Mouse (Mus musculus) forebrain, embryonic 15.5 days (tissue): ENCODE measurements around the gene Ttc36. TPM values are rescaled to one million over a fixed set of nuclear protein-coding genes. Genes with fewer than 3 reads are reported as not detected.

Experiments
- ATAC-seq: fragments of 200-750 bp; cut with Nextera tagmentation; replicated peaks from 2 replicates; pipeline ENCODE4 v1.8.0; 2017; ENCODE audit warnings: mild to moderate bottlenecking, moderate TSS enrichment, moderate library complexity
- H3K27ac ChIP-seq: fragments of 300-500 bp; sonication (generic); replicated peaks from 2 replicates; pipeline ENCODE4 v1.5.1; 2015; ENCODE audit warnings: mild to moderate bottlenecking, inconsistent platforms
- H3K27me3 ChIP-seq: fragments of 300-500 bp; sonication (generic); 2 replicates; pipeline ENCODE4 v1.6.1; 2015; ENCODE audit warnings: inconsistent platforms
- H3K36me3 ChIP-seq: fragments of 300-500 bp; sonication (generic); 2 replicates; pipeline ENCODE4 v1.6.1; 2015; ENCODE audit warnings: mild to moderate bottlenecking, inconsistent platforms
- H3K4me1 ChIP-seq: fragments of 300-500 bp; sonication (generic); 2 replicates; pipeline ENCODE4 v1.6.1; 2015; ENCODE audit warnings: inconsistent platforms
- H3K4me2 ChIP-seq: fragments of 300-500 bp; sonication (generic); replicated peaks from 2 replicates; pipeline ENCODE4 v1.6.1; 2015; ENCODE audit warnings: mild to moderate bottlenecking, inconsistent platforms
- H3K4me3 ChIP-seq: fragments of 300-500 bp; sonication (generic); 2 replicates; pipeline ENCODE4 v1.5.1; 2015; ENCODE audit warnings: mild to moderate bottlenecking, inconsistent platforms
- H3K9ac ChIP-seq: fragments of 300-500 bp; sonication (generic); replicated peaks from 2 replicates; pipeline ENCODE4 v1.6.1; 2015; ENCODE audit warnings: mild to moderate bottlenecking, inconsistent platforms
- H3K9me3 ChIP-seq: fragments of 300-500 bp; sonication (generic); 2 replicates; pipeline ENCODE4 v1.6.1; 2016; ENCODE audit warnings: inconsistent platforms
- WGBS: fragments of 180-500 bp; shearing (Covaris S2); methylation state at CpG from one replicate; pipeline ENCODE4 v1.1.7; 2015; ENCODE audit warnings: mixed read lengths; 5-methylcytosine and 5-hydroxymethylcytosine counted together
- polyA plus RNA-seq: library from polyadenylated mRNA; unstranded; fragments of >200 nt; fragmentation: Nextera tagmentation; extraction: Ambion mirVana; gene quantifications from 2 replicates; pipeline ENCODE4 v1.2.1, GENCODE M21; 2015

Gene Ttc36
- polyA plus RNA-seq, 1 experiment from 2014 or later, result not detected

- no peaks in the 10 kb centered on the region for H3K27me3 ChIP-seq
- ATAC-seq, result no peak
- H3K4me1 ChIP-seq, result no peaks in the 10 kb centered on the region
- peaks cover 82% of the 10 kb centered on the region for H3K36me3 ChIP-seq
- H3K4me3 ChIP-seq, result no peak overlapping the region
- no peak overlapping the region for H3K4me2 ChIP-seq
- H3K27ac ChIP-seq, result no peak overlapping the region
- 94% methylated on average over 10 of the region's 10 CpGs for WGBS
- H3K9ac ChIP-seq, result no peak overlapping the region
- H3K9me3 ChIP-seq, result no peaks in the 10 kb centered on the region
These were observed 4.9 kb upstream of the Ttc36 start for GRCm38 (mm10) chr9:44807778-44808177.

GRCm38 (mm10) chr9:44807141-44807540, 4.3 kb upstream of the Ttc36 start:
- Histone ChIP-seq H3K36me3 (peaks cover 76% of the 10 kb centered on the region), H3K27ac (no peak overlapping the region), H3K9ac (no peak overlapping the region), H3K4me2 (no peak overlapping the region), H3K27me3 (no peaks in the 10 kb centered on the region), H3K4me3 (no peak overlapping the region), H3K4me1 (no peaks in the 10 kb centered on the region), H3K9me3 (no peaks in the 10 kb centered on the region)
- WGBS, result 71% methylated on average over 5 of the region's 5 CpGs
- no peak for ATAC-seq

GRCm38 (mm10) chr9:44805536-44805935, 2.7 kb upstream of the Ttc36 start:
- 89% methylated on average over 5 of the region's 5 CpGs for WGBS
- Histone ChIP-seq H3K9ac (no peak overlapping the region), H3K36me3 (peaks cover 60% of the 10 kb centered on the region), H3K27ac (no peak overlapping the region), H3K9me3 (no peaks in the 10 kb centered on the region), H3K4me1 (no peaks in the 10 kb centered on the region), H3K4me3 (no peak overlapping the region), H3K4me2 (no peak overlapping the region), H3K27me3 (no peaks in the 10 kb centered on the region)
- ATAC-seq, result no peak

GRCm38 (mm10) chr9:44804678-44805077, 1.8 kb upstream of the Ttc36 start:
- peaks cover 6% of the 10 kb centered on the region for H3K4me1 ChIP-seq
- no peaks in the 10 kb centered on the region for H3K9me3 ChIP-seq
- no peak overlapping the region for H3K4me3 ChIP-seq
- H3K27me3 ChIP-seq, result no peaks in the 10 kb centered on the region
- ATAC-seq, result no peak
- no peak overlapping the region for H3K4me2 ChIP-seq
- 89% methylated on average over 10 of the region's 10 CpGs for WGBS
- peaks cover 51% of the 10 kb centered on the region for H3K36me3 ChIP-seq
- no peak overlapping the region for H3K27ac ChIP-seq
- no peak overlapping the region for H3K9ac ChIP-seq

GRCm38 (mm10) chr9:44801669-44802068, 1.2 kb downstream of the Ttc36 start:
- peaks cover 21% of the 10 kb centered on the region for H3K36me3 ChIP-seq
- H3K9me3 ChIP-seq, result no peaks in the 10 kb centered on the region
- H3K27me3 ChIP-seq, result no peaks in the 10 kb centered on the region
- H3K4me3 ChIP-seq, result no peak overlapping the region
- no peak overlapping the region for H3K9ac ChIP-seq
- no peak for ATAC-seq
- WGBS, result 82% methylated on average over 6 of the region's 6 CpGs
- H3K4me1 ChIP-seq, result peaks cover 20% of the 10 kb centered on the region
- no peak overlapping the region for H3K4me2 ChIP-seq
- H3K27ac ChIP-seq, result no peak overlapping the region

GRCm38 (mm10) chr9:44799958-44800324, 2.9 kb downstream of the Ttc36 start:
- peaks cover 7% of the 10 kb centered on the region for H3K36me3 ChIP-seq
- peaks cover 20% of the 10 kb centered on the region for H3K4me1 ChIP-seq
- H3K27ac ChIP-seq, result no peak overlapping the region
- H3K9me3 ChIP-seq, result no peaks in the 10 kb centered on the region
- H3K4me3 ChIP-seq, result peak overlapping the region; percentile 84
- no peaks in the 10 kb centered on the region for H3K27me3 ChIP-seq
- peak overlapping the region; percentile 60 for H3K9ac ChIP-seq
- peak overlapping the region; percentile 99 for H3K4me2 ChIP-seq
- 38% methylated on average over 9 of the region's 9 CpGs for WGBS
- ATAC-seq, result no peak

- H3K4me1 ChIP-seq, result peaks cover 20% of the 10 kb centered on the region
- no peaks in the 10 kb centered on the region for H3K27me3 ChIP-seq
- H3K9me3 ChIP-seq, result no peaks in the 10 kb centered on the region
- WGBS, result under 1% methylated on average over 75 of the region's 75 CpGs
- peak within 1 kb of the TSS; percentile 47 for H3K27ac ChIP-seq
- H3K9ac ChIP-seq, result peak within 1 kb of the TSS; percentile 60
- peak; percentile 97 for ATAC-seq
- H3K4me2 ChIP-seq, result peak within 1 kb of the TSS; percentile 99
- H3K4me3 ChIP-seq, result peak within 1 kb of the TSS; percentile 84
- 0 out of 2 replicates have a peak, but pooled peaks cover 3% of the 10 kb centered on the region for H3K36me3 ChIP-seq
These were observed 3.5 kb downstream of the Ttc36 start, which contains the start of gene Tmem25 for GRCm38 (mm10) chr9:44799102-44799957. TSS of gene Tmem25 (minus strand) at chr9:44799307.

- H3K9me3 ChIP-seq, result no peaks in the 10 kb centered on the region
- H3K4me2 ChIP-seq, result peak overlapping the region; percentile 99
- H3K27me3 ChIP-seq, result no peaks in the 10 kb centered on the region
- H3K36me3 ChIP-seq, result no peaks in the 10 kb centered on the region
- peak overlapping the region; percentile 84 for H3K4me3 ChIP-seq
- H3K27ac ChIP-seq, result no peak overlapping the region
- peak overlapping the region; percentile 60; the same call in 1 of the 2 replicates for H3K9ac ChIP-seq
- ATAC-seq, result no peak
- whole genome bisulfite sequencing, result 46% methylated on average over 7 of the region's 7 CpGs
- peaks cover 20% of the 10 kb centered on the region for H3K4me1 ChIP-seq
These were observed 4.6 kb downstream of the Ttc36 start for GRCm38 (mm10) chr9:44798298-44798697.

GRCm38 (mm10) chr9:44792842-44793241, 10.0 kb downstream of the Ttc36 start:
- no peak overlapping the region for H3K4me3 ChIP-seq
- H3K9ac ChIP-seq, result no peak overlapping the region
- peaks cover 49% of the 10 kb centered on the region for H3K36me3 ChIP-seq
- no peak overlapping the region for H3K27ac ChIP-seq
- no peaks in the 10 kb centered on the region for H3K9me3 ChIP-seq
- no peak overlapping the region for H3K4me2 ChIP-seq
- H3K4me1 ChIP-seq, result no peaks in the 10 kb centered on the region
- no peaks in the 10 kb centered on the region for H3K27me3 ChIP-seq
- no peak for ATAC-seq
- 78% methylated on average over 9 of the region's 9 CpGs for WGBS

- peak overlapping the region; percentile 75 for H3K9ac ChIP-seq
- under 1% methylated on average over 41 of the region's 41 CpGs for WGBS
- peak; percentile 99 for ATAC-seq
- peak overlapping the region; percentile 80 for H3K27ac ChIP-seq
- peaks cover 21% of the 10 kb centered on the region for H3K4me1 ChIP-seq
- H3K4me2 ChIP-seq, result peak overlapping the region; percentile 86
- peaks cover 5% of the 10 kb centered on the region; the same call in 1 of the 2 replicates for H3K36me3 ChIP-seq
- peak overlapping the region; percentile 78 for H3K4me3 ChIP-seq
- H3K27me3 ChIP-seq, result no peaks in the 10 kb centered on the region
- H3K9me3 ChIP-seq, result no peaks in the 10 kb centered on the region
These were observed 29.9 kb downstream of the Ttc36 start for GRCm38 (mm10) chr9:44772750-44773651.

GRCm38 (mm10) chr9:44772392-44772749, 30.5 kb downstream of the Ttc36 start:
- no peak overlapping the region for H3K4me2 ChIP-seq
- no peak overlapping the region for H3K9ac ChIP-seq
- H3K27ac ChIP-seq, result peak overlapping the region; percentile 80
- peaks cover 21% of the 10 kb centered on the region for H3K4me1 ChIP-seq
- no peaks in the 10 kb centered on the region for H3K27me3 ChIP-seq
- peaks cover 5% of the 10 kb centered on the region; the same call in 1 of the 2 replicates for H3K36me3 ChIP-seq
- peak overlapping the region; percentile 78 for H3K4me3 ChIP-seq
- 30% methylated on average over 5 of the region's 5 CpGs for WGBS
- no peak for ATAC-seq
- H3K9me3 ChIP-seq, result no peaks in the 10 kb centered on the region

- no peak overlapping the region for H3K4me2 ChIP-seq
- H3K9me3 ChIP-seq, result no peaks in the 10 kb centered on the region
- peaks cover 5% of the 10 kb centered on the region; the same call in 1 of the 2 replicates for H3K36me3 ChIP-seq
- 93% methylated on average over 5 of the region's 5 CpGs for WGBS
- no peak overlapping the region for H3K9ac ChIP-seq
- no peak overlapping the region for H3K4me3 ChIP-seq
- ATAC-seq, result no peak
- H3K27me3 ChIP-seq, result no peaks in the 10 kb centered on the region
- no peak overlapping the region for H3K27ac ChIP-seq
- H3K4me1 ChIP-seq, result peaks cover 27% of the 10 kb centered on the region
These were observed 31.5 kb downstream of the Ttc36 start for GRCm38 (mm10) chr9:44771376-44771775.
